Mouse (Mus musculus): ENCODE results near the gene Mtss1l.
A peak's percentile ranks its signal among the peaks of the same experiment; 100 is the strongest.

Gene Mtss1l

DNA sequence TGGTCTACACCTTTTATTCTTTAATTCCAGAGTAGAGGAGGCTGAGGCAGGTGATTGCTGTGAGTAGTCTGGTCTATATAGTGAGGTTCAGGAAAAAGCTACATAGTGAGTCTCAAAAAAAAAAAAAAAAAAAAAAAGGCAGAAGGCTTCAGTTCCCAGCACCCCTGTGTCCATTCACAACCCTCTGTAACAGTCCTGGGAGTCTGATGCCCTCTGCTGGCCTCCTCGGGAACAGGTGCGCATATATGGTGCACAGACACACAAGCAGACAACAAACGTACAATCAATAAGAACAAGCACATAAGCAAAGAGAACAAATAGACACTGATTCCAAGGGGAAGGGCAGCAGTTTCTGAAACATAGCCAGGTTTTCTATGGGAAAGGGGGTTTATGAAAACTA, 55.1 kb downstream of the Mtss1l start:
- DNase-seq (ENCODE audit: low read depth, low spot score), result no peak

GRCm38 (mm10) chr8:110779924-110780718, 58.8 kb downstream of the Mtss1l start:
- DNase-seq (ENCODE audit: low read depth, low spot score), result no peak

DNA sequence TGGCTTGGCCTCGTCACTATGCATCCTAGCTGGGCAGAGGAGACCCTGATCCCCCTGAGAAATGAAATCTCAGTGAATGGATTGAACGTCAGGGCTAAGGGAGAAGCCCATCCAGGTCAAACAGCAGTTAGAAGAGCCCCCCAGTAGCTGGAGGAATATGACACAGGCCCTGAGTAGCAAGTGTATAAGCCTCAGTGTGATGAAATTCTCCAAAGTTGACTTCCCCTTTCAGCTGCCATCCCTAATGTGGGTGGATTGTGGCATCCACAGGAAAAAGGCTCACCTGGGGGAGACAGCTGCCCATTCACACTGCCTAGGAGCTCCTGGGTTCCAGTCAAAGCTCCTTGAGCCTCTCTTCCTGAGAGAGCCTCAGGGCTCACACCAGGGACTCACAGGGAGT, 64.1 kb downstream of the Mtss1l start:
- DNase-seq (ENCODE audit: low read depth, low spot score), result no peak

- DNase-seq (ENCODE audit: low read depth, low spot score), result peak; percentile 24
Measured at GRCm38 (mm10) chr8:110786501-110786900, 65.2 kb downstream of the Mtss1l start.

DNA sequence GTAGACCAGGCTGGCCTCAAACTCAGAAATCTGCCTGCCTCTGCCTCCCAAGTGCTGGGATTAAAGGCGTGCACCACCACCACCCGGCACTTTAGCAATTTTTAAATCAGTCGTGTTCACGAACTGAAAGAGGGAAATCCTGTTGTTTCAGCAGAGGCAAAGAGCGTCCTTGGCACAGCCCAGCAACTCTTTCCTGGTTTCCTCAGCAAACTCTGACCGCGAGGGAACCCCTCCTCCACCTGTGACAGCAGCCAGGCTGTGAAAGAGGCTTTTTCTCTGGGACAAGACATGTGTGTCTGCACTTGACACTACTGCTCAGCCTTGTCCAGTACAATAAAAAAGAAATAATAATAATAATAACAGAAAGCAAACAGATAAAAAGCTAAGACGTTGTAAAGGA, 65.7 kb downstream of the Mtss1l start:
- DNase-seq (ENCODE audit: low read depth, low spot score), result no peak

- no peak for DNase-seq (ENCODE audit: low read depth, low spot score)
Measured at GRCm38 (mm10) chr8:110787411-110787954, 66.2 kb downstream of the Mtss1l start.

DNA sequence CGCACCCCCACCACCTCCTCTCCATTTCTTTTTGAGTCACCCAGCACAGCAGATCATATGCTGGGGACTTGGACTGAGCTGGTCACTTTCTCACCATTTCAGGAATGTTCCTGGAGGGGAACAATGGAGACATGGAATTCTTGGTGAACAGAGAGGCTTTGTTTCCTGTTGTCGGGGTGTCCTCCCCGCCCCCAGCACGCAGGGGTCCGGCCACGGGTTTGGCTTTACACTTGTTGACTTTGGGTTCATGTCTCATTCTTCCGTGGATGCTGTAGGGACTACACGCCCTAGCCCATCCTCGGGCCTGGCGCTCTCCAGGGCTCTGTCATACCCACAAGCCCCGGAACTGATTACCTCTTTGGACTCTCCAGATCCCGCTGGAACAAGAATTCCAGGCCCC, 67.7 kb downstream of the Mtss1l start:
- DNase-seq (ENCODE audit: low read depth, low spot score), result no peak

DNA sequence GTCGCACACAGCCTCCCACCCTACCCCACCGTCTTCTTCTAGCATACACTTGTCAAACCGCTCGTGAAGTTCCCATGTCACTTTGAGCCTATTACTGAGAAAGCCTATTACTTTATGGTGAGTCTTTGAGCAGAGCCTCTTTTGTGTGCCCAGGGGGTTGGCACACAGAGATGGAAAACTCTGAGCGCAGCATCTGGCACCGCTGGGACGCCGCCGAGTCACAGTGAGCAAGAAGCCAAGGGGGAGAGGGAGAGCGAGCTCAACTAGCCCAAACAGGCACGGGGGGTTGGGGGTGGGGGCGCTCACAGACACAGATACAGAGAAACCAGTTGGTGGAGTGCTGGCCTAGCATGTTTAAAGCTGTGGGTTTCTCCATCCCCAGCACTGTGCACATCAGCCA, 68.3 kb downstream of the Mtss1l start:
- DNase-seq (ENCODE audit: low read depth, low spot score), result no peak

GRCm38 (mm10) chr8:110790270-110790669, 69.0 kb downstream of the Mtss1l start:
- DNase-seq (ENCODE audit: low read depth, low spot score), result no peak

Data from c-Kit-negative CD71-positive TER-119-positive erythroid progenitor cells, embryonic 14.5 days (primary cell).